Mouse (Mus musculus): ENCODE data around the gene Dctn5. TPM values are rescaled to one million over a fixed set of nuclear protein-coding genes. Genes with fewer than 3 reads are reported as not detected.
A peak's percentile ranks its signal among the peaks of the same experiment; 100 is the strongest.

Dctn5 gene
- total RNA-seq (2015) = 64.7 and 75.2 TPM in 2 replicates
- 81.3 and 94.4 TPM in 2 replicates for total RNA-seq (2017)

- ATAC-seq (ENCODE audit: poor library complexity, severe bottlenecking) = peak; percentile 94
Measured at GRCm38 (mm10) chr7:122132497-122133337, at the start of gene Dctn5, which contains the start of gene Palb2. Dctn5 (plus strand) TSS chr7:122133041. Palb2 (minus strand) TSS chr7:122132985.

- ATAC-seq (ENCODE audit: poor library complexity, severe bottlenecking) = peak; percentile 52
Measured at GRCm38 (mm10) chr7:122087195-122087982, 45.5 kb upstream of the Dctn5 start.

GRCm38 (mm10) chr7:122094564-122095330 lies 38.1 kb upstream of the Dctn5 start:
- ATAC-seq (ENCODE audit: poor library complexity, severe bottlenecking) = peak; percentile 83

- ATAC-seq (ENCODE audit: poor library complexity, severe bottlenecking) = no peak
Measured at GRCm38 (mm10) chr7:122098009-122098408, 34.8 kb upstream of the Dctn5 start.

- ATAC-seq (ENCODE audit: poor library complexity, severe bottlenecking) = peak; percentile 72
Measured at GRCm38 (mm10) chr7:122099222-122099621, 33.6 kb upstream of the Dctn5 start.

GRCm38 (mm10) chr7:122101014-122101746 lies 31.7 kb upstream of the Dctn5 start:
- ATAC-seq (ENCODE audit: poor library complexity, severe bottlenecking) = peak; percentile 12; the same call in 1 of the 2 replicates

- ATAC-seq (ENCODE audit: poor library complexity, severe bottlenecking) = peak; percentile 99
Measured at GRCm38 (mm10) chr7:122101747-122102244, 31.0 kb upstream of the Dctn5 start, which contains the start of gene Ndufab1. Ndufab1 (minus strand) TSS chr7:122101886.

GRCm38 (mm10) chr7:122108206-122108605 lies 24.6 kb upstream of the Dctn5 start:
- ATAC-seq (ENCODE audit: poor library complexity, severe bottlenecking) = no peak

GRCm38 (mm10) chr7:122123518-122123917 lies 9.3 kb upstream of the Dctn5 start:
- ATAC-seq (ENCODE audit: poor library complexity, severe bottlenecking) = no peak

GRCm38 (mm10) chr7:122125636-122126035 lies 7.2 kb upstream of the Dctn5 start:
- ATAC-seq (ENCODE audit: poor library complexity, severe bottlenecking) = no peak

GRCm38 (mm10) chr7:122126946-122127345 lies 5.9 kb upstream of the Dctn5 start:
- ATAC-seq (ENCODE audit: poor library complexity, severe bottlenecking) = no peak

GRCm38 (mm10) chr7:122131834-122132233 lies 1.0 kb upstream of the Dctn5 start:
- no peak for ATAC-seq (ENCODE audit: poor library complexity, severe bottlenecking)

- no peak for ATAC-seq (ENCODE audit: poor library complexity, severe bottlenecking)
Measured at GRCm38 (mm10) chr7:122133338-122133625, 441 bp downstream of the Dctn5 start.

GRCm38 (mm10) chr7:122135070-122135469 lies 2.2 kb downstream of the Dctn5 start:
- ATAC-seq (ENCODE audit: poor library complexity, severe bottlenecking) = no peak

- ATAC-seq (ENCODE audit: poor library complexity, severe bottlenecking) = no peak
Measured at GRCm38 (mm10) chr7:122137071-122137470, 4.2 kb downstream of the Dctn5 start.

GRCm38 (mm10) chr7:122138190-122138589 lies 5.3 kb downstream of the Dctn5 start:
- peak; percentile 66 for ATAC-seq (ENCODE audit: poor library complexity, severe bottlenecking)

- ATAC-seq (ENCODE audit: poor library complexity, severe bottlenecking) = no peak
Measured at GRCm38 (mm10) chr7:122140991-122141390, 8.2 kb downstream of the Dctn5 start.

GRCm38 (mm10) chr7:122152473-122152872 lies 19.6 kb downstream of the Dctn5 start:
- no peak for ATAC-seq (ENCODE audit: poor library complexity, severe bottlenecking)

- ATAC-seq (ENCODE audit: poor library complexity, severe bottlenecking) = peak; percentile 12; the same call in 1 of the 2 replicates
Measured at GRCm38 (mm10) chr7:122158488-122158887, 25.6 kb downstream of the Dctn5 start.

Data from megakaryocyte, adult 5-6 weeks (primary cell).